Mouse (Mus musculus): ENCODE measurements around the gene Dlgap1. TPM values are rescaled to one million over a fixed set of nuclear protein-coding genes. Genes with fewer than 3 reads are reported as not detected.

Gene Dlgap1
- 1 to 10 TPM in 1 of 2 experiments, under 1 TPM in 1; 0.67 to 1.5 TPM for total RNA-seq (2021)
- long read RNA-seq, experiment 1, partial matches to known transcripts = 0 of 1 reads
- long read RNA-seq, experiment 1, other reads (novel, unspliced or antisense) = 1 of 1 reads
- long read RNA-seq, experiment 2, partial matches to known transcripts = 0 of 2 reads
- long read RNA-seq, experiment 2, other reads (novel, unspliced or antisense) = 2 of 2 reads

- DNase-seq = peak; percentile 12 to 48
Observed at GRCm38 (mm10) chr17:69969021-69969815, at the start of gene Dlgap1. Gene Dlgap1, plus strand, starts transcription at chr17:69969073.

- no peak for DNase-seq
Observed at GRCm38 (mm10) chr17:69954936-69955335, 13.9 kb upstream of the Dlgap1 start.

DNA sequence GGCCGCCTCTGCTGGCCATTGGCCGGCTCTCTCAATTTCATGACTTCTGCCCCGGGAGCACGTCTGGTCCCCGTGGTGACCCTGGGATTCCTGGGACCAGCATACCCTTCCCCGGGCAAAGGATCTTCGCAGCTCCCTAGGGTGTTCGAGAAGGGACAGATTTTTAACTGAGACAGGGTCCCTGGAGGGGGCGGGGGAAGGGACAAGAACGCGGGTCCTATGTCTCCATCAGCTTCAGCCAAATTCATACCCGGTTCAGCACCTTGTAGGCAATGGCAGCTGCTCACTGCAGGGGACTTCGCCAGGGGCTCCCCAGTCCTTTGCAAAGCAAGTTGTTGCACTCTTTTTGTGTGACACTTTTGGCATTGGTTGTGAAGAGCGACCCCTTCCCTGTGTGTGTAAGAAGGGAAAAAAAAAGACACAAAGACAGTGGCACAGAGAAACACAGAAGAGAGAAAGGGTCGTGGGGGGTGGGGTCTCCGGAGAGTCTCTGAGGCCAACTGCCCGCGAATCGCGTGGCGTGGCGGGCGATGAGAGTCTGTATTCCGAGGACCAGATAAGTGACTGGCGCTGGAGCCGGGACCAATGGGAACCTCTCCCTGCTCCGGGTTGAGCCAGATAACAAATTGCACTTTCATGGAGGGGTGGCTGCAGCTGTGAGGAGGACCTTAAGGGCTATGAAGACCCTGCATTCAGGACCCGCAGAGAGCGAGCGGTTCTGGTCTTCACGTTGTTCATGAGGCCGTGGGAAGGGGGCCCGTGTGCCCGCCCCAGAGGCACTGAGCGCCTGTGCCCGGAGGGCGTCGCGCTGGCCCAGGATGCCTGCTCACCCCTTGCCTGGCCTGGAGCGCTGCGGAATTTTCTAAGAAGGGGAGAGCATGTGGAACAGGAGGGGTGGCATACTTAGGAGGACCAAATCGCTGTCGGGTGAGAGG lies 1.2 kb downstream of the Dlgap1 start:
- DNase-seq = no peak

- DNase-seq = no peak
Observed at GRCm38 (mm10) chr17:69973081-69973480, 4.2 kb downstream of the Dlgap1 start.

GRCm38 (mm10) chr17:69973991-69974390 lies 5.1 kb downstream of the Dlgap1 start:
- no peak for DNase-seq

DNA sequence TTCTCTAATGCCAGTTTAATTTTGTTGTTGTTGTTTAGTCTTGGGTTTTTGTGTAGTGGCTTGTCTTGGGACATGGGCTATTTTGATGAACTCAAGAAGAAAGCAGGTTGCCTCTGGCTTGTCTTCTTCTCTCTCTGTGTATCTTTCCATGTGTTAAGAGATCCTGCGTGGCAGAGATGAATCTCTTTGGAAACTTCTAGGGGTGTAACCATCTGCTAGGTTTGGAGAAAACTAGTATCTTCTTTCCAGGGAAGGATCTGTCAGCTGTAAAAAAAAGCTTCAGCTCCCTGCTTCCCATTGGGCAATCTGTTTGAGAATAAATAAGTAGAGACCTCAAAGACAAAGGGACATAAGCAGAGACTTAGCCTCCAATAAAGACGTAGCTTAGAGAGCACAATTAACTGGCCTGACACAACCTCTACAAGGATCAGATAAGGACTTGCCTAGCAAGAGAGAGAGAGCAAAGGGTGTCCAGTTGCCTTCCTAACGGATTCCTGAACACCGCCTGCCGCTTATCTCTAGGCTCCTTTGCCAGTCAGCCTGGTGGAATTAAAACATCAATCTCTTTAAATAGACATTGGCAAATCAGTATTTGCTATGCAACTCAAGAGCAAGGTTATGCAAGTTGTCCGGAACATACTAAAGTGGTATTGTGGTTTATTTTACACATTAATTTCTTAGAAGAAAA lies 13.5 kb downstream of the Dlgap1 start:
- DNase-seq = peak in 1 of 2 experiments; percentile 10

DNA sequence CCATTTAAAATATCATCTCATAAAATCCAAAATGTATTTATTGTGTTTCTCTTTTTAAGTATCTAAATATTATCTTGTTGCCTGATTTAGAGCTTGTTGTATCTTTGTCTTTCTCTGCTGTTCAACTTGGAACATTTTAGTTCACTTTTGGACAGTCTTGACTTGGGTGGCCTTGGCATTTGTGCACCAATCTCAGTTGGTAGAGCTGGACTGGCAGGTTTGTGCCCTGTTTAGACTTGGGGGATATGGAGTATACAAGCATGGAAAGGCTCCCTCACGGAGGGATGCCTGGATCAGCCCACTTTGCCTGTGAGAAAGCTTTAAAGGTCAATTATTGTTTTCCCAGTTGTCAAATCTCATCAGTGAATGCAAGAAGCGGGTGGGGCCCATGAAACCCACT lies 27.5 kb downstream of the Dlgap1 start:
- DNase-seq = no peak

- no peak for DNase-seq
Observed at GRCm38 (mm10) chr17:70002026-70002425, 33.2 kb downstream of the Dlgap1 start.

DNA sequence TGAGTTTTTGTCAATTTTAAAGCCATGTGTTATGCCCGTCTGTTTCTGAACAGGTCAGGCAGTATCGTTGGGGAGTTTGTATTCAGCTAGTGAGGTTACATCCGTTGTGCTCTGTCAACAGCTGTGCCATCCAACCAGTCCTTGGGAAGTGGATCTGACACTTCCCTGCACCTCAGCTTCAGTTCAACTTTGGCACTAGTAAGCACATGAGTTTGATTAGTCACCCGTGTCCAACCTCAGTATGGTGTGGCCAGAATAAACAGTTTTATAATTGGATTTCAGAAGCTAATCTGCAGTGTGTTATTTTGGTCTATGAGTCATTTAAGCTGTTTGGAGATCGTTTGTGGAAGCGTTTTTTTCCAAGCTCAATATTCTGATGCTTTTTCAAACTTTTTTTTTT lies 35.8 kb downstream of the Dlgap1 start:
- DNase-seq = no peak

DNA sequence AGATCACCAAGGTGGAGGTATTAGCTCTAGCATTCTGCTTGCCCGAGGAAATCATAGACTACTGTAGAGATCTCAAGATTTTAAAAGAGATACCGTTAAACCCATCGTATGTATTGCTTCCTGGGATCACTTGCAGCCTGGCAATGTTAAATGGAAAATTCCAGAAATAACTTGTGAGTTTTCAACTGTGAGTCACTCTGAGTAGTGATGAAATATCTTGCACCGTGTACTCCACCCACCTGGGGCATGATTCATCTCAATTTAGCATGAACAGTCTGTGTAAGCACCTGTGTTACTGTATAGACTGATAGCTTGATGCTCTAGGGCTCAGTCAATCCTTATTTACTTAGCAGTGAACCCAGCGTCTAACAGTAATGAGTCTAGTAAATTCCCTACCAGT lies 38.7 kb downstream of the Dlgap1 start:
- DNase-seq = no peak

- no peak for DNase-seq
Observed at GRCm38 (mm10) chr17:70016511-70016910, 47.6 kb downstream of the Dlgap1 start.

DNA sequence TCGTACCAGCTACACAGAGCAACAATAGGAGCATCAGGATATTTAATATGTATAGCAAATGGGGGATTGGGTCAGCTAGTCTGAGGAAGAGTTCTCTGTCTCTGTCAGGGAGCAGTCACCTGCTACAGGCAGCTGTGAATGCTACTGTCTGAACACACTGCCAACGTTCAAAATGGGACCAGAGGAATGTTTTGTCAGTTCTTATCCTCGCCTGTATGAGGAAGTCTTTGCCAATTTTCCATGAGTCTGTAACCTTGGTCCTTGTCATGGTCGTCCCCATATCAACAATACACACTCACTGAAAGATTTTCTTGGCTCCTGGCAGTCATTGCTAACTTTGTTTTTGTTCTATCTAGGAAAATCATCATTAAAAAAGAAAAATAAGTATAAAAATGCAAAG lies 51.5 kb downstream of the Dlgap1 start:
- DNase-seq = no peak

DNA sequence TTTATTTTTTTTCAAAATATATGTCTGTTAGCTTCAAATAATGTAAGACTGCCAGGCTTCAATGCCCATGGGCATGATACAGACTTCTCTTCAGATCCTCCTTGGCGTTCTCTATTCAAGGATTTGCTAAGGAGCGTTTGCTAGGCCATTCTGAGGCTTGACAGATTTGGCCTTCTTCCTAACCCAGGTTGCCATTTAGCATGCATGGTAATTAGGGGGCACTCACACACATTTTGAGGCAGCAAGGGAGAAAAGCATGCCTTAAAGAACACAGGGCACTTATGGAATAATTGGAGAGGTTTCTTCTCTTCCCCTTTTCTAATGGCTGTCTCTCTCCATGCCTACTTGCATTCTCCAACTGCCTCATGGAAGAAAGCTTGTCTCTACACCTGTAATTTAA lies 53.7 kb downstream of the Dlgap1 start:
- no peak for DNase-seq

DNA sequence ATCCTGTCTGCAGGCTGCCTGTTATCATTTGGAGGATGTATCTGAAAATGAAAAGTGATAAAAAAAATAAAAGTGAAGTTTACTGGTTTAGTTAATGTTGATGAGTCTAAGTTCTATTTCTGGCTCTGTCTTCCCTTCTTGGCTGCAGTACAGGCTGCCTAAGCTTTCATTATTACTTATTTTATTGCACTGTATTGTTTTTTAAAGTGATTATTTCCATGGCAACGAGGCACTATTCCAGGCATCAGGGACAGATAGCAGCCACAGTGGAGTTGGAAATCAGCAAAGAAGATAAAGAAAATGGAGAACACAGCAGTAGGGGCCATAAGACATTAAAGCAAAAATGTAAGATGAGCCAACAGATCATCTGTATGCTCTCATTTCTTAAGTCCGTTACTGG lies 66.0 kb downstream of the Dlgap1 start:
- DNase-seq = no peak

GRCm38 (mm10) chr17:70040751-70041430 lies 72.0 kb downstream of the Dlgap1 start:
- DNase-seq = no peak

- no peak for DNase-seq
Observed at GRCm38 (mm10) chr17:70068281-70068680, 99.4 kb downstream of the Dlgap1 start.

DNA sequence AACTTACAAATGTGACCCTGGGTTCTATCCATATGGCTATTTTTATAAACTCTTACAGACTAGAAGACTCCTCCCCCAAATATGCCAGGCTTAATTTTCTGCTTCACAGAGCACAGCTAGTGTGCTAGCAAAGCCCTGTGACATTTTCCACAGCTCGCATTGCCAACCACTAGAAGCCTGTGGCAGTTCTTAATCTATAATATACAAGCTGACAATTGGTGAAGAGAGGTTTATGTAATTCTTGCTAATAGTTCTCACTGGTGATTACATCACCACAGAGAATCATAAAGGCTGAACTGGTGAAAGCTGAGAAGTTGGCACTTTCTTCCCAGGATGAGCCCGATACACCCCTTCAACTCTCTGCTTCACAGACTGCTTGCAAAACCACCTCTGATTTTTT lies 103.2 kb downstream of the Dlgap1 start:
- no peak for DNase-seq

- no peak for DNase-seq
Observed at GRCm38 (mm10) chr17:70088220-70088619, 119.3 kb downstream of the Dlgap1 start.

GRCm38 (mm10) chr17:70090737-70091136 lies 121.9 kb downstream of the Dlgap1 start:
- no peak for DNase-seq

DNA sequence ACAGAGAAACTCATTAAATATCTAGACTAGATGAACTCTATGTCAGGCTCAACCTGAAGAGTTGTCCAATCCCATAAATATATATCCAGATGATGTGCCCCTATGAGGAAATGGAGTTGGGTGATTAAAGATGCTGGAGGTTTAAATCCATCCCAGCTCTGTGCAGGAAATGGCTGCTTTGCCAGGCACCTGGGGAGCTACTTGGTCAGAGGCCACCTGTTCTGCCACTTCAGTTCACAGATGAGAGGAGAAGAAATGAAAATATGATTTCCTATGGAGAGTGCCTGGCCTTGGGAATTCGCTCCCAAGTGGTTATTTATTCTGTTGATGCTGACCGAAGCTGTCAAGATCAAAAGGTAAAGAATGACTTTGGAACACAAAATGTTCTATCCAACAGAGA lies 160.3 kb downstream of the Dlgap1 start:
- DNase-seq = no peak

- no peak for DNase-seq
Observed at GRCm38 (mm10) chr17:70169831-70170230, 201.0 kb downstream of the Dlgap1 start.

Measured in heart, adult 18-20 months (tissue).